Mouse (Mus musculus): ENCODE measurements around the gene Tsc2. TPM values are rescaled to one million over a fixed set of nuclear protein-coding genes. Genes with fewer than 3 reads are reported as not detected.
A peak's percentile ranks its signal among the peaks of the same experiment; 100 is the strongest.
"Not testable (repeated sequence)": the region's sequence is repeated elsewhere in the genome, so short reads cannot be mapped to it uniquely, and the experiment has no call there.

The Tsc2 gene
- polyA plus RNA-seq (2016; fragmentation: Nextera tagmentation; extraction: Ambion mirVana), result 82.2 and 89.6 TPM in 2 replicates

- H3K9ac ChIP-seq (replicated peaks), result peak within 1 kb of the TSS; percentile 75
- no peaks in the 10 kb centered on the region for H3K27me3 ChIP-seq
- WGBS, result 2% methylated on average over 51 of the region's 51 CpGs
- H3K4me2 ChIP-seq (replicated peaks), result peak within 1 kb of the TSS; percentile 94
- peak within 1 kb of the TSS; percentile 72 for H3K27ac ChIP-seq (replicated peaks)
- H3K4me3 ChIP-seq, result peak within 1 kb of the TSS; percentile 77
- H3K9me3 ChIP-seq, result no peaks in the 10 kb centered on the region
- peak; percentile 88 for ATAC-seq (ENCODE audit: low FRiP score, low read depth)
- H3K36me3 ChIP-seq, result peaks cover 33% of the 10 kb centered on the region
- H3K4me1 ChIP-seq, result peaks cover 18% of the 10 kb centered on the region
Measured at GRCm38 (mm10) chr17:24632167-24632812, at the start of gene Tsc2, which contains the start of gene Nthl1. Gene Tsc2 (minus strand): TSS chr17:24632630. Gene Nthl1 (plus strand): TSS chr17:24632680.

- peaks cover 71% of the 10 kb centered on the region for H3K36me3 ChIP-seq
- ATAC-seq (ENCODE audit: low FRiP score, low read depth), result no peak
- H3K4me1 ChIP-seq, result no peaks in the 10 kb centered on the region
Measured at GRCm38 (mm10) chr17:24677500-24678080, 45.2 kb upstream of the Tsc2 start.

GRCm38 (mm10) chr17:24676877-24677276, 44.4 kb upstream of the Tsc2 start:
- Histone ChIP-seq H3K27ac (replicated peaks) (no peak overlapping the region), H3K36me3 (peaks cover 64% of the 10 kb centered on the region), H3K27me3 (no peaks in the 10 kb centered on the region), H3K4me2 (replicated peaks) (no peak overlapping the region), H3K4me3 (no peak overlapping the region), H3K4me1 (peaks cover 5% of the 10 kb centered on the region), H3K9ac (replicated peaks) (no peak overlapping the region), H3K9me3 (no peaks in the 10 kb centered on the region)
- 98% methylated on average over 5 of the region's 5 CpGs for WGBS
- ATAC-seq (ENCODE audit: low FRiP score, low read depth), result no peak

More at GRCm38 (mm10) chr17:24677500-24678080, 45.2 kb upstream of the Tsc2 start:
- Histone ChIP-seq H3K9ac (replicated peaks) (no peak overlapping the region), H3K27me3 (no peaks in the 10 kb centered on the region), H3K4me3 (no peak overlapping the region), H3K9me3 (no peaks in the 10 kb centered on the region), H3K4me2 (replicated peaks) (no peak overlapping the region), H3K27ac (replicated peaks) (no peak overlapping the region)
- WGBS, result 91% methylated on average over 24 of the region's 24 CpGs

- Histone ChIP-seq H3K9me3 (no peaks in the 10 kb centered on the region), H3K4me3 (no peak overlapping the region), H3K9ac (replicated peaks) (no peak overlapping the region), H3K4me1 (peaks cover 12% of the 10 kb centered on the region), H3K36me3 (peaks cover 57% of the 10 kb centered on the region), H3K4me2 (replicated peaks) (no peak overlapping the region), H3K27me3 (no peaks in the 10 kb centered on the region), H3K27ac (replicated peaks) (no peak overlapping the region)
- WGBS, result 61% methylated on average over 2 of the region's 2 CpGs
- ATAC-seq (ENCODE audit: low FRiP score, low read depth), result no peak
Measured at GRCm38 (mm10) chr17:24676187-24676586, 43.8 kb upstream of the Tsc2 start.

- Histone ChIP-seq H3K27me3 (no peaks in the 10 kb centered on the region), H3K36me3 (peaks cover 38% of the 10 kb centered on the region), H3K27ac (replicated peaks) (no peak overlapping the region), H3K9me3 (no peaks in the 10 kb centered on the region), H3K4me3 (no peak overlapping the region), H3K4me2 (replicated peaks) (no peak overlapping the region), H3K9ac (replicated peaks) (no peak overlapping the region), H3K4me1 (peaks cover 24% of the 10 kb centered on the region)
- WGBS, result 89% methylated on average over 7 of the region's 7 CpGs
- ATAC-seq (ENCODE audit: low FRiP score, low read depth), result no peak
Measured at GRCm38 (mm10) chr17:24674277-24674676, 41.8 kb upstream of the Tsc2 start.

- Histone ChIP-seq H3K4me3 (no peak overlapping the region), H3K27ac (replicated peaks) (no peak overlapping the region), H3K9ac (replicated peaks) (no peak overlapping the region), H3K9me3 (no peaks in the 10 kb centered on the region), H3K36me3 (peaks cover 17% of the 10 kb centered on the region), H3K4me1 (peaks cover 31% of the 10 kb centered on the region), H3K27me3 (no peaks in the 10 kb centered on the region), H3K4me2 (replicated peaks) (peak overlapping the region; percentile 19; the same call in 1 of the 2 replicates)
- no peak for ATAC-seq (ENCODE audit: low FRiP score, low read depth)
- 45% methylated on average over 5 of the region's 5 CpGs for WGBS
Measured at GRCm38 (mm10) chr17:24672141-24672540, 39.7 kb upstream of the Tsc2 start.

GRCm38 (mm10) chr17:24671346-24671745, 38.9 kb upstream of the Tsc2 start:
- Histone ChIP-seq H3K36me3 (0 out of 2 replicates have a peak, but pooled peaks cover 9% of the 10 kb centered on the region), H3K27me3 (no peaks in the 10 kb centered on the region), H3K4me3 (no peak overlapping the region), H3K9ac (replicated peaks) (peak overlapping the region; percentile 39), H3K4me1 (peaks cover 31% of the 10 kb centered on the region), H3K27ac (replicated peaks) (no peak overlapping the region), H3K4me2 (replicated peaks) (peak overlapping the region; percentile 86), H3K9me3 (no peaks in the 10 kb centered on the region)
- 72% methylated on average over 5 of the region's 5 CpGs for WGBS
- ATAC-seq (ENCODE audit: low FRiP score, low read depth), result no peak

GRCm38 (mm10) chr17:24670246-24670844, 37.9 kb upstream of the Tsc2 start:
- Histone ChIP-seq H3K9me3 (no peaks in the 10 kb centered on the region), H3K4me3 (peak overlapping the region; percentile 98), H3K4me2 (replicated peaks) (peak overlapping the region; percentile 86), H3K36me3 (0 out of 2 replicates have a peak, but pooled peaks cover 8% of the 10 kb centered on the region), H3K27me3 (no peaks in the 10 kb centered on the region), H3K4me1 (peaks cover 31% of the 10 kb centered on the region), H3K9ac (replicated peaks) (peak overlapping the region; percentile 96), H3K27ac (replicated peaks) (peak overlapping the region; percentile 84; the same call in 1 of the 2 replicates)
- 14% methylated on average over 8 of the region's 8 CpGs for WGBS
- ATAC-seq (ENCODE audit: low FRiP score, low read depth), result no peak

- WGBS, result under 1% methylated on average over 79 of the region's 80 CpGs
- 0 out of 2 replicates have a peak, but pooled peaks cover 8% of the 10 kb centered on the region for H3K36me3 ChIP-seq
- H3K9ac ChIP-seq (replicated peaks), result peak within 1 kb of the TSS; percentile 96
- peak within 1 kb of the TSS; percentile 84 for H3K27ac ChIP-seq (replicated peaks)
- H3K27me3 ChIP-seq, result no peaks in the 10 kb centered on the region
- H3K9me3 ChIP-seq, result no peaks in the 10 kb centered on the region
- peak within 1 kb of the TSS; percentile 86 for H3K4me2 ChIP-seq (replicated peaks)
- peaks cover 31% of the 10 kb centered on the region for H3K4me1 ChIP-seq
- ATAC-seq (ENCODE audit: low FRiP score, low read depth), result peak; percentile 97
- peak within 1 kb of the TSS; percentile 98 for H3K4me3 ChIP-seq
Measured at GRCm38 (mm10) chr17:24669545-24670245, 37.3 kb upstream of the Tsc2 start, which contains the start of gene Zfp598. Gene Zfp598 (plus strand): TSS chr17:24669687.

GRCm38 (mm10) chr17:24669214-24669544, 36.7 kb upstream of the Tsc2 start:
- peak overlapping the region; percentile 68 for H3K27ac ChIP-seq (replicated peaks)
- whole genome bisulfite sequencing, result 12% methylated on average over 15 of the region's 15 CpGs
- H3K4me1 ChIP-seq, result peaks cover 31% of the 10 kb centered on the region
- not testable (repeated sequence) for H3K9me3 ChIP-seq, H3K36me3 ChIP-seq, H3K27me3 ChIP-seq
- peak overlapping the region; percentile 98 for H3K4me3 ChIP-seq
- peak; percentile 55 for ATAC-seq (ENCODE audit: low FRiP score, low read depth)
- H3K4me2 ChIP-seq (replicated peaks), result peak overlapping the region; percentile 86
- H3K9ac ChIP-seq (replicated peaks), result peak overlapping the region; percentile 96

- no peak for ATAC-seq (ENCODE audit: low FRiP score, low read depth)
- Histone ChIP-seq H3K4me1 (peaks cover 31% of the 10 kb centered on the region), H3K9ac (replicated peaks) (no peak overlapping the region), H3K36me3 (no peaks in the 10 kb centered on the region), H3K4me3 (no peak overlapping the region), H3K4me2 (replicated peaks) (no peak overlapping the region), H3K9me3 (no peaks in the 10 kb centered on the region), H3K27me3 (no peaks in the 10 kb centered on the region), H3K27ac (replicated peaks) (no peak overlapping the region)
- 38% methylated on average over 6 of the region's 6 CpGs for WGBS
Measured at GRCm38 (mm10) chr17:24667416-24667815, 35.0 kb upstream of the Tsc2 start.
